Mouse (Mus musculus): ENCODE measurements at regions not wholly inside any gene's neighbourhood (a gene's known extent, or its start where the extent isn't known, plus 50 kb on each side); places are given as distances from the start of the nearest gene placed in this dataset.

GRCm38 (mm10) chr9:43990124-43990523, 53.1 kb upstream of the Thy1 start:
- TF ChIP-seq CTCF (IDR thresholded peaks at IDR 0.05; ENCODE audit: low read depth) (no peak), EP300 (IDR thresholded peaks at IDR 0.05; ENCODE audit: low read depth) (no peak)
